Mouse (Mus musculus): ENCODE data around the gene Ilf2.

The Ilf2 gene

DNA sequence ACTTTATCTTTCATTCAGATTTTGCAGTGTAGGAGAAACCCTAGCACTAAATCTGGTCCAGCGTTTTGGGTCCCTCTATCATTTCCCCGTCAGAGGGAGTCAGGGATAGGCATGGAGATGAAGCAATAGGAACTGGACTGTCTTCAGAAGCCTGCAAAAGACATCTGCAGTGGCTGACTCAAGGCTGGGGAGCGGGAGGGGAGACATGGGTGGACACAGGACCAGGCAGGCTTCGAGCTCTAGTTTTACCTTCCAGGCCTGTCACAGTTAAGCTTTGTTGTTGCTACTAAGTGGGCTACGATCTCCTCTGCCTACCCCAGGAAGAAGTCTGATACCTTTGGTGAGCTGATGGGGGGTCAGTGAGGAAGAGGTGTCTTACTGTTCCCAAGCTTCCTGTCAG is 36.4 kb downstream of the Ilf2 start:
- no peak for DNase-seq

DNA sequence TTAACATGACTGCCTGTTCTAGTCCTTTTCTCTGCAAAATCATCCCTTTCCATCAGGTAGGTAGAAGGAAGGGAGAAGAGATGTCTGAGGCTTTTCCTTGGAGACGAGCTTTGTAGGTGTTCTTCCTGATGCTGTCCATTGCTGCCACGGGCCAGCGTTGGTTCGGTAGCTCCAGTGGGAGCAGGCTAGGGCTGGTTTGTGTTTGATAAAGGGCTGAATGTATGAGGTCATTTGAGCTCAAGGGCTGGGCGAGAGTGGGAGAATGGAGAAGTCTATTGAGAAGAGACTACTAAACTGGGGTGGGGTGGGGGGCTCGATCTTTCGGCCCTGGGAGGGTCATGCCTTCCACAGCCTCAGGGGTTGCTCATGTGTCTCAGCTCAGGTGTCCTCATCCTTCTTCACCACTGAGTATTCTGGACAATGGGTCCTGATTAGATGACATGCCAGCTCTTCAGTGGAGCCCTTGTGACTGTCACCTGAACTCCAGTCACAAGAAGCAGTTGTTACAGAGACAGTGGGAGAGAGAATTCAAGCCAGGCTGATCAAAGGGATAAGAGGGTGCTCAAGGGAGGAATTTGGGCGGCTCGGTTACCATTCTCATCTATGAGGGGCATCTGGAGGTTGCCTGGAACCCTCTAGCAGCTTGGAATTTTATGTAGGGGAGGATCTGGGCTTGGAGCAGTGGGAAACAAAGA is 37.2 kb downstream of the Ilf2 start:
- no peak for DNase-seq

DNA sequence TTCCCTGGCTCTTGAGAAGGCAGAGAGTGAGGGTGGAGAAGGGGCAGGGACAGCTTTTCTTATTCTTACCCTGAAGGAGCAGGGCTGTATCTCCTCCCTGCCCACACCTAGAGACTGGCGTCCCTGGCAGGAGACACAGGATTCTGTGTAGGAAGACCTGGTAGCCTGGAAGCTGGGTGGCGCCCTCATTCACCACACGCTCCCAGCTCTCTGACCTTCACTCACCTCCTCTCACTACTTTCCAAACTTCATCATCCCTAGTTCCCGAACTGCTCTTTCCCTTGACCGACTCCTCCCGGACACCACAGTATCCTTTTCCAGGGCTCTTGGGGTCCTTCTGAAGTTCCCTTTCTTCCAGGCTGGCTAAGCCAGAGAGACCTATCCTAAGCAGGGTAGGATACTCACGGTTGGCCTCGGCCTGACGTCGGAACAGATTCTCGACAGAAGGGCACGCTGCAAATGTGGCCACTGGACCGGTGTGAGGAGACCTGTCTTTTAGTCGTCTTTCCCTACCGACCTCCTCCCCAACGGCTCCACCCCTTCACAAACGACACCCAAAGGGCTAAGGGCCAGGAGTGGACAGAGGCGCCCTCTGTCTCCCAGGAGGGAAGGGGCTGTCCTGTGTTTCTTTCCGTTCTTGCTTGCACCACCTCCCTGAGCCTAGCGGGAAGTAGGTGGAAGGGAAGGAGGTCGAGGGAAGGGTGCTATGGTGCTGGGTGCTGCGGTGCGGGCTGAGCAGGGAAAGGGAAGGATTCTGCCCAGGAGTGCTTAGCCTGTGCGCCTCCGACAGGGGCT is 38.1 kb downstream of the Ilf2 start, which contains the start of the genes S100a1 and S100a13:
Gene S100a1 (minus strand): TSS at position 597 of the 795 bp plus-strand sequence.
Gene S100a13 (plus strand): TSS at position 640 of the 795 bp plus-strand sequence.
- peak in 1 of 2 experiments; percentile 29 for DNase-seq

DNA sequence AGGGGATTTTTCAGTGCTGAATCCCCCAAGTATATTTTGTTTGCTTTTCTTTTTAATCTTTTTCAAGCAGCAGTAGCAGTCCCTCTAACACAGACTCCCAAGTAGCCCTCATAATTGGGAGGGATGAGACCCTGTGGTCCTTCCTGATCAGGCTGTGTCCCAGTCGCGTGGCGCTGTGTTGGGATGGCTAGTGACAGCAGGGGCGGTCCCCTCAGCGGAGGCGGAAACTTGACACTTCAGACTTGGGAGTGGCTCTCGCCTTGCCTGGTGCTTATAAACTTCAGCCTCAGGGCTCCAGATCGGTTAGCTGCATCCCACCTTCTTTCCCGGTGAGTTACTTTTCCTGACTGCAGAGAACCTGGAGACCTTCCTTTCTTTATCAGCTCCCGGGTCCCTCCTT is 38.8 kb downstream of the Ilf2 start:
- peak; percentile 46 to 61 for DNase-seq

DNA sequence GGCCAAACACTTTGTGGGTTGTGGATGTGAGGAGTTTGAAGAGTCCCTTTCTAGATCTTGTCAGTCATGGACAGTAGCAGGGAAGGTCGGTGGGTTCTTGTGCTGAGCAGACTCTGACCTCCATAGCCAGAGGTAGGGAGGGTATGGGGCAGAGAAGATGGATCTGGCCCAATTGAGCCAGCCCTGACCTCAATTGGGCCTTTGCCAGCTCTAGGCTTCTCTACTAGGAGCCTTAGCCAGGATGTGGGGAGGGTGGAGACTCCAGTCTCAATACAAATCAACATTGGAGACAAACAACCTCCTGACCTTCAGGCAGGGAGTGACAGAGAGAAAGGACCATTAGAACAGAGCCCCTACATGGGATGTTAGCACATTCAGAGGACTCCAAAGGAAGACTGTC is 39.3 kb downstream of the Ilf2 start:
- DNase-seq: no peak

DNA sequence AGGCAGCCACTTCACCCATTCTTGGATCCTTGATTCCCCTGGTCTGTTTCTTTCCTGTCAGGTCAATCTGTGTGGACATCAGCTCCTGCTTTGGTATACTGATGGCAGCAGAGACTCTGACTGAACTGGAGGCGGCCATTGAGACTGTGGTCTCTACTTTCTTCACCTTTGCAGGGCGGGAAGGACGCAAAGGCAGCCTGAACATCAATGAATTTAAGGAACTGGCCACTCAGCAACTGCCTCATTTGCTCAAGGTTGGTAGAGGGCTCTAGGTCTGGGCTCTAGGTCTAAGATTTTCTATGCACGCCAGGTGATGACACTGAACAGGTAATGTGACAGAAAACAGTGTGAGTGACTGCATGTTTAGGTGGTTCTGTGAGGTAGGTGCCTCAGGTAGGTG is 39.9 kb downstream of the Ilf2 start:
- DNase-seq: no peak

DNA sequence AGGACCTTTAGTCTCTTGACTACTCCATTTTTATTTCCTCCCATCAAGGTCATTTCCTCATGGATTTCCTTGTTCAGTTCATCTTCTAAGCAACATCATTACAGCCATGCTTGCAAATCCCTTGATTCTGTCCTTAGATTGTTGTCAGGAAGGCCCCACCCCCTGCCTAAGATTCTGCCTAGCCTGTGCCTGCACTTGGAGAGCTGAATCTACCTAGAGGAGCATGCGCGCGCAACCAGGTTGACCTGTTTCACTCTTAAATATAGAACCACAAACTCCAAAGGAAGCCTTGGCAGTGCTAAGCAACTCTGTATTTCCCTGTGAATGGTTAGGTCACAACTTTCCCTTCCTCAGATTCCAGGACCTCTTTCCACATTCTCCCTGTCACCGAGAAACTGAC is 41.8 kb downstream of the Ilf2 start:
- no peak for DNase-seq

DNA sequence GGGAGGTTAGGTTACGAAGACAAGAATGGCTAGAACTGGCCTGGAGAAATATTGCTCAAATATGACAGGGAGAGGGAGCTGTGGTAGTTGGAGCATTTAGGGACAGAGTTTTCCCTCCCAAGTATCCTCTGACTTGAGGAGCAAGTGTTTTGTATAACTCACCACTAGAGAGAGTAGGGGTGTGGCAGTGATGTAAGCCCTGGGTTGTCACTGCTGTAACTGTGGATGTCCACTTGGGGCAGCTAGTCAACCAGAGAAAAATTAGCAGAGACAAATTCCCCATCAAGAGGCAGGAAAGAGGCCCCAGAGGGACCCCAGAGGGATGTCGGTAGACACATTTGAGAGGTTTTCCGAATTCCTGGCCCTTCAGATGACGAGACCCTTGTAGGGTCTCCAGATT is 49.5 kb downstream of the Ilf2 start:
- no peak for DNase-seq

DNA sequence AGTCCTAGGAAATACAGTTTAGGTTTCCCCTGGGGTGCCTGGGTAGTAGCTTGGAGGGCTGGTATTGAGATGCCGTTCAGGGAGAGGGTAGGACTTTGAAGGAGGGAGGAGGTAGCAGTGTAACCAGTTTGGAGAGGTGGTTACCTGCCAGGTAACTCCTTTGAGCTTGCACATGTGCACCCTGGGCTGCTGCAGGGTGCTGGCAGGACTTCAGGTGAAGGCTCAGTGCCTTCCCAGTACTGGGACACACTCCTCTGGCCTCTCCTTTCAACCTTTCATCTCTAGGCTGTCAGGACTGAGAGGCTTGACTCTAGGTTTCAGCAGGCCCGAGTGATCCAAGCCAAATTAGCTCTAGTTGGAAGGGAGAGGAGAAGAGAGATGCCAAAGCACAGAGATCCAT is 50.1 kb downstream of the Ilf2 start:
- DNase-seq: no peak

DNA sequence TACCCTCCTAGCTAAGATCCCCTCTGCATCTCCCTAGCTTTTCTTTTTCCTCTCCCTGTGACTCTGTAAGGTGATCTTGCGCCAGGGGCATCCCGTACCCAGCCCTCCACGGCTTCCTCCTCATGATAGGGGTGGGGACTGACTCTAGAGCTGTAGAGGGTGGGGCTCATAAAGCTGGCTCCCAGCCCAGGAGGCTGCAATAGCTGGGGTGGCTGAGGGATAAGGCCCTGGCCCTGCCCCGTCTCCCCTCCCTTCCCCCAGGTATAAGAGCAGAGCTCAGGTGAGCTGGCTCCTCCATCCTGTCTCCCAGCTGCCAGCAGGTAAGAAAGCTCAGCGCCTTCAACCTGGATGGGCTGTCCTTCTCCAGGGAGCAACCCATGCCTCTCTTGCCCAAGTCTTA is 50.7 kb downstream of the Ilf2 start, which contains the start of gene S100a14:
Gene S100a14 (plus strand): TSS at position 277 of the 400 bp plus-strand sequence.
- no peak for DNase-seq

DNA sequence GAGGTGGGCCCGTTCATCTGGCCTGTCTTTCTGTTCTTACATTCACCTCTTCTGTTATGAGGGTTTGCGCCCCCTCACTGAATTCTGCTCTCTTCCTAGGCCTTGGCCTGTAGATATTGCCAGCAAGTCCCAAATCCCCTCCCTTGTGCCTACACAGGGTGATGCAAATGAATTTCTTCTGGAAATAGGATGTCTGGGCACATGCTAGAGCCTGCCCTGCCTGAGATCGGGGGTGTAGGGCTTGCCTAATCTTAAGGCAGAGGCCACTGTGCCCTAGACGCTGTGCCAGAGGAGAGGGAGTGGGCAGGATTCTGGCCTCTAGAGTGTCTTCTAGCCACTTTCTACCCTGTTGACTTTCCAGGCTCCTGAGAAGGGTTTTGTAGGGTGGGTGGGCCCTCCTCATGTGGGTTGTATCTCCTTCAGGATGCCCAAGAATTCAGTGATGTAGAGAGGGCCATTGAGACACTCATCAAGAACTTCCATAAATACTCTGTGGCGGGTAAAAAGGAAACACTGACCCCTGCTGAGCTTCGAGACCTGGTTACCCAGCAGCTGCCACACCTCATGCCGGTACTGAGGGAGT is 51.5 kb downstream of the Ilf2 start:
- no peak for DNase-seq

DNA sequence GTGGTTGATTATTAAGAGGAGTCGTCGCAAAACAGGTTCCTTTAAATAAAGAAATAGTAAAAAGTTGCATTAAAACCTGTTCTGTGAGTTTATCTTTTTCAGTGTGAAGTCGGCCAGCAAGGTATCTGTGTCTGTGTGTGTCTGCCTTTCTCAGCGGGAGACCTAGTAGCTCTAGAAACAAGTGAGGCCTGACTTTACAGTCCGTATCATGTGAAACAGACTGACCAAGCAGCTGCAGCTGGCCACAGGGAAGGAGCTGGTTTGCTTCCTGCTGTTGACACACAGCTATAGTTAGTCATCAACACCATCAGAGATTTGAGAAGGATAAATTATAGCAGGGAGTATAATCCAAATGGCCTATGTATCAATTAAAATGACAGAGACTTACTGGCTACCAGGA is 55.8 kb downstream of the Ilf2 start:
- DNase-seq: no peak

DNA sequence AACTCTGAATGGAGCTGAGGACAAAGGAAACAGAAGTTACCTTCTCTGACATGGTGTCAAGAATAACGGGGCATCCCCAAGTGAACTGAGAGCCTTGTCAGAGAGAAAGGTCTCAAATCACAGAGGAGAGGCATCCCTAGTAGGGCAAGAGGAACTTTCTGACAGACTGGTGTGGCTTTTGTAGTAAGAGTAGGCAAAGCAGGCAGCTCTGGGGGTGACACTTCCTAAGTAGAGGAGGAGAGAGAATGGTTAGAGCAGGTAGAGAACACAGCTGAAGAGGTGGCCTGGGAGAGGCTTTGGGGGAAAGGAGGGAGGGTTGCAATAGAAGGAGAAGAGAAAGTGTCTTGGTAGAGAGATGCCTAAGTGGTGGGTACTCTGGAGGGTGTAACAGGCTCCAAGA is 59.5 kb downstream of the Ilf2 start:
- no peak for DNase-seq

DNA sequence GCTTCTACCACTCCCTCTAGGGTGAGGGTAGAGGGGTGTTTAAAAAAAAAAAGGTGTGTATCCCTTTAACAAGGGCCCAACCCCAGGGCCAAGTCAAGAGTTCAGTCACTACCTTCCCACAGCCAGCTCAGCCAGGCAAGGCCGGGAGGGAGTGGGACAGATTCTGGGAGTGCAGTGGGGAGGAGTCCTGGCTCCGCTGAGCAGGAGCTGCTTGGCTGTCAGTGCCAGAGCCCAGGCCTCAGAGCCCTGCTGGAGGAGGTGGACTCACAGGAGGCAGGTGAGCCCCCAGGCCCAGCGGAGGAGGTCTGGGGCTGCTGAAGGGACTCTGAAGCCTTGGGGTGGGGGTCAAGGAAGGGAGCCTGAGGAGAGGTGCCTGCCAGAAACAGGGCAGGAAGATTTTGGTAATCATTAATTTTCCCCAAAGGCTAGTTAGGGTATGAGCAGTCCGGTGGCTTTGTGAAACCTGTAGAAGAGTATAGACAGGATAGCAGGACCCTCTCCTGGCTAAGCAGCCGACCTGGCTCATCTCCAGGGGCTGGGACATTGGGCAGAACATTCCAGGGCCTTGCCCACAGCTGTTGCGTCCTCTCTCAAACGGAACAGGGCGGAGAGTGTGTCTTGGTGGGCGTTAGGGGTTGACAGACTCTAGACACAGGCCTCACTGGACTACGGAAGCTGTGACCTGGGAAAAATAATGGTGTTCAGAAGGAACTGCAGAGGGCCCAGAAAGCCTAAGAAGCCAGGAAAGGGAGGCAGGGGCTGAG is 61.4 kb downstream of the Ilf2 start, which contains the start of gene S100a16:
Gene S100a16 (plus strand): TSS at position 114 of the 764 bp plus-strand sequence.
- DNase-seq: no peak

DNA sequence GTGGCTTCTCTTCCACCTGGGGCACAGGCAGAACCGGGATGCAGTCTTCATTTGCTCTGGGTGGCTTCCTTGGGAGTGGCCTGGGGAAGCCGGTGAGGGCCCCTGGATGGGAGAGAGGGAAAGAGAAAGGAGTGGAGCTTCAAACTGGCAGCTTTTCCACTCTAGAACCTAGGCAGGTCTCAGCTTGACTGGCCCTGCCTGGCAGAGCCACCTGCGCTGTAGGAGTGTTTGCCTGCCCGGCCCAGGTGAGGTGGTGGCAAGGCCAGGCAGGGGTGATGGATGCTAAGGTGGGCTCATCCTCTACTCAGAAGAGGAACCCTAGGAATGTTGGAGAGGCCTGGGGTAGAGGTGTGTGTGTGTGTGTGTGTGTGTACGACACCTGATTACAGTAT is 62.0 kb downstream of the Ilf2 start:
- DNase-seq: no peak

Measured in spleen, adult 18-20 months (tissue).